Mouse (Mus musculus): ENCODE measurements around the gene Ccdc148. TPM values are rescaled to one million over a fixed set of nuclear protein-coding genes. Genes with fewer than 3 reads are reported as not detected.

Ccdc148 gene
- polyA plus RNA-seq, 1 experiment from 2014 or later = 0.60 TPM

DNA sequence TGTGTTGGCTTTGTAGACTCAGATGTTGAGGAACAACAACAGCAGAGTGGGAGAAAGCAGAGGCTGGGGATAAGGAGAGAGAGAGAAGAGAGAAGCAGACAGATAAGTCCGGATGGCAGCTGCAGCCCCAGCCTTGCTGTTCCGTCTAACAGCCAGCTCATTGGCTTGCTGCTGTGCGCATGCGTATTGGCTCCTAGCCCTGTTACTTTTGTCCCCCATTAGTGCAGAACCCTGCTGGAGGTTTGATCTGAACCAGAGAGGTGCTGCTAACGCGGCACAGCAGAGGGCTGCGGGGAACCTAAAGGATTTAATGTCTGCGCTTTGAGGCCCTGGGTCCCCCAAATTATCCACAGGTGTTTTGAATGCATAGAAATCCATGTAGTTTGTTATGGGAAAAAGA lies 373.8 kb downstream of the Ccdc148 start:
- Histone ChIP-seq H3K9me3 (ENCODE audit: control insufficient read depth, low read length) (no peaks in the 10 kb centered on the region), H3K4me2 (replicated peaks; ENCODE audit: low read depth, low read length) (no peak overlapping the region), H3K36me3 (ENCODE audit: control insufficient read depth, insufficient read depth, low read length) (no peaks in the 10 kb centered on the region), H3K4me1 (replicated peaks; ENCODE audit: control insufficient read depth, insufficient read depth, low read length) (no peaks in the 10 kb centered on the region), H3K27ac (ENCODE audit: low read depth, low read length) (no peak overlapping the region), H3K4me3 (ENCODE audit: low read depth, low read length) (no peak overlapping the region), H3K9ac (ENCODE audit: low read depth, low read length) (no peak overlapping the region), H3K27me3 (ENCODE audit: control insufficient read depth, insufficient read depth, low read length) (no peaks in the 10 kb centered on the region)
- WGBS = 67% methylated on average over 8 of the region's 8 CpGs
- ATAC-seq (ENCODE audit: low FRiP score) = no peak
- DNase-seq (ENCODE audit: low spot score) = no peak

DNA sequence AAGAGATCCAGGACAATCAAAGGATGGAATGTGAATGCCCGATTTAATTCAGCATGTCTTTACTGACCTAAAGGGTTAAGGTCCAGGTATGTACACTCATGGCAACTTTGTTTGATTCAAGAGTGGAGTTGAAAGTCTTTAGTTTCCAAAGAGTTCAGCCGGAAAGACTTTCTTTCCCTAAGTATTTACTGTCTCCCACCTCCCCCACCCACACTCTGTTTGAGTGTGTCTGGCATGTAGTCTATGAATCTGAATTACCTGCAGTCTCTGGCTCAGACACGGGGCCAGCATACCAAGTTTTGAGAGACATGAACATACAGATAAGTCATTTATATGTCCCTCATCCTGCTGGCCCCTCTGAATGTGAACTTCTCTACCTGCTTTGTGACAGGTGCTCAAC lies 374.3 kb downstream of the Ccdc148 start:
- no peaks in the 10 kb centered on the region for H3K9me3 ChIP-seq (ENCODE audit: control insufficient read depth, low read length)
- H3K36me3 ChIP-seq (ENCODE audit: control insufficient read depth, insufficient read depth, low read length) = no peaks in the 10 kb centered on the region
- DNase-seq (ENCODE audit: low spot score) (no peak), ATAC-seq (ENCODE audit: low FRiP score) (no peak)
- H3K9ac ChIP-seq (ENCODE audit: low read depth, low read length) = no peak overlapping the region
- H3K27ac ChIP-seq (ENCODE audit: low read depth, low read length) = no peak overlapping the region
- no peaks in the 10 kb centered on the region for H3K27me3 ChIP-seq (ENCODE audit: control insufficient read depth, insufficient read depth, low read length)
- no peak overlapping the region for H3K4me3 ChIP-seq (ENCODE audit: low read depth, low read length)
- no peak overlapping the region for H3K4me2 ChIP-seq (replicated peaks; ENCODE audit: low read depth, low read length)
- 84% methylated on average over 3 of the region's 3 CpGs for WGBS
- no peaks in the 10 kb centered on the region for H3K4me1 ChIP-seq (replicated peaks; ENCODE audit: control insufficient read depth, insufficient read depth, low read length)

DNA sequence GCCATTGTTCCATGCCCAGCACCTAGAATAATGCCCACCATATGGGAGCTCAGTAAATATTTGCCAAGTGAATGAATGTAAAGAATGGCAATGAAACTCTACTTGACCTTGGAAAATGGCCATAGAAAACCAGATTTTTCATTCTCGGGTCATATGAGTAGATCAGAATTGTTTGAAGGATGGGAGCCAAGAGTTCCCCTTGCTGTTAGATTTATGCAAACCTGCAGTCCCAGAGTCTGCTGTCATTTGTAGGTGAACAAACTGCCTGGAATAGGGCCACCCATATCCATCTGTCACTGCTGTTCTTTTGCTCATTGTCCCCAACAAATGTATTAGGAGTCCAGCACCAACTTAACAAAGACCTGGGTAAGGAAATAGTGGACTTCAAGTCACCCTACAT lies 377.0 kb downstream of the Ccdc148 start:
- Histone ChIP-seq H3K36me3 (ENCODE audit: control insufficient read depth, insufficient read depth, low read length) (no peaks in the 10 kb centered on the region), H3K4me1 (replicated peaks; ENCODE audit: control insufficient read depth, insufficient read depth, low read length) (no peaks in the 10 kb centered on the region), H3K9ac (ENCODE audit: low read depth, low read length) (no peak overlapping the region), H3K4me3 (ENCODE audit: low read depth, low read length) (no peak overlapping the region), H3K27ac (ENCODE audit: low read depth, low read length) (no peak overlapping the region), H3K9me3 (ENCODE audit: control insufficient read depth, low read length) (no peaks in the 10 kb centered on the region), H3K27me3 (ENCODE audit: control insufficient read depth, insufficient read depth, low read length) (no peaks in the 10 kb centered on the region), H3K4me2 (replicated peaks; ENCODE audit: low read depth, low read length) (no peak overlapping the region)
- 72% methylated on average over 1 of the region's 1 CpGs for WGBS
- no peak for ATAC-seq (ENCODE audit: low FRiP score)
- no peak for DNase-seq (ENCODE audit: low spot score)

DNA sequence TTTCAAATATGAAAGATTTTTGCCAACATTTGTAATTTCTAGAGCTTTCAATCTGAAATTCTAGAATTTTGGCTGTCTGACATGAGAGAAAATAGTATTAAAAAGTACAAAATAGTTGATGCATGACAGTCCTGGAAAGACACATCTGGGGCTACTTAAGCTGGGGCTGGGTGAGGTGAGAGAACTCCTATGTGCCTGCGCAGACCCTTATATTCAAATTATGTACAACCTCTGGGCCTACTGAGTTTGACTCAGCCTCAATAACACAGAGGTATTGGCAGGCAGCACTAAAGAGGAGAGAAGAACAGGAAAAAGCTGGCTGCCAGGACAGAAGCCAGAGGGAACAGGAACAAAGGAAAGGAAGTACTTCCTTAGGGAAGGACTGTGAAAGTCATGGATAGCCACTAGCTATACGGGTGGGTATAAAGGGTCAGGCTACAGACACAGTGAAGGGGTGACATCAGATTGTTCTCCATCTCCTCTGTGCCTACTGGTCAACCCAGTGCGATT lies 381.4 kb downstream of the Ccdc148 start:
- H3K27me3 ChIP-seq (ENCODE audit: control insufficient read depth, insufficient read depth, low read length) = no peaks in the 10 kb centered on the region
- no peaks in the 10 kb centered on the region for H3K4me1 ChIP-seq (replicated peaks; ENCODE audit: control insufficient read depth, insufficient read depth, low read length)
- no peak overlapping the region for H3K4me3 ChIP-seq (ENCODE audit: low read depth, low read length)
- no peaks in the 10 kb centered on the region for H3K36me3 ChIP-seq (ENCODE audit: control insufficient read depth, insufficient read depth, low read length)
- no peak overlapping the region for H3K9ac ChIP-seq (ENCODE audit: low read depth, low read length)
- no peak overlapping the region for H3K4me2 ChIP-seq (replicated peaks; ENCODE audit: low read depth, low read length)
- DNase-seq (ENCODE audit: low spot score) (no peak), ATAC-seq (ENCODE audit: low FRiP score) (no peak)
- 85% methylated on average over 3 of the region's 3 CpGs for WGBS
- no peaks in the 10 kb centered on the region for H3K9me3 ChIP-seq (ENCODE audit: control insufficient read depth, low read length)
- H3K27ac ChIP-seq (ENCODE audit: low read depth, low read length) = no peak overlapping the region

DNA sequence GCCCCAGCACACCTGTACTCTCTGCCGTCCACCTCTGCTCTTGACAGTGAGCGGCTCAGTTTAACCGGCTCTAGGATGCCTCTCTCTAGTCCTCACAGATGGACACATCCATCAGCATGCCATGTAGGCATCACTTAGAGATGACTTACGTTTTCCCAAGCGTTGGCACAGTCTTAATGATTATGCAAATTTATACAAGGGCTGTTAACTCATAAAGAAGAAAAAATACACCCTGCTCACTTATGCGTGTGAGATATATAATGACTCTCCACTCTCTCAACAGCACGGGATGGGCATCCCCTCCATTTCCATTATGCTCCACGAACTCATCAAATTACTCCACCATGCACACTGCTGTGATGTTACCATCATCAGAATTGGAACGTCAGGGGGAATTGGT lies 386.6 kb downstream of the Ccdc148 start:
- no peak for ATAC-seq (ENCODE audit: low FRiP score)
- no peaks in the 10 kb centered on the region for H3K4me1 ChIP-seq (replicated peaks; ENCODE audit: control insufficient read depth, insufficient read depth, low read length)
- no peak overlapping the region for H3K9ac ChIP-seq (ENCODE audit: low read depth, low read length)
- 85% methylated on average over 9 of the region's 9 CpGs for WGBS
- no peak for DNase-seq (ENCODE audit: low spot score)
- no peaks in the 10 kb centered on the region for H3K27me3 ChIP-seq (ENCODE audit: control insufficient read depth, insufficient read depth, low read length)
- no peak overlapping the region for H3K4me2 ChIP-seq (replicated peaks; ENCODE audit: low read depth, low read length)
- H3K9me3 ChIP-seq (ENCODE audit: control insufficient read depth, low read length) = no peaks in the 10 kb centered on the region
- no peak overlapping the region for H3K27ac ChIP-seq (ENCODE audit: low read depth, low read length)
- H3K4me3 ChIP-seq (ENCODE audit: low read depth, low read length) = no peak overlapping the region
- no peaks in the 10 kb centered on the region for H3K36me3 ChIP-seq (ENCODE audit: control insufficient read depth, insufficient read depth, low read length)

Other genes with a start within 250 kb of the Ccdc148 start
- 16.3 and 21.3 TPM in 2 replicates for gene Pkp4, start 167 bp upstream of the Ccdc148 start, polyA plus RNA-seq (2014; fragmentation: Nextera tagmentation; extraction: Ambion mirVana)

Measured in hindbrain, embryonic 11.5 days (tissue).